Mouse (Mus musculus): ENCODE data around the gene Pdlim1.

- TF ChIP-seq POLR2AphosphoS5 (IDR thresholded peaks at IDR 0.05; ENCODE audit: insufficient replicate concordance, low read depth, low read length), result no peak
- no peak for TF ChIP-seq CTCF (IDR thresholded peaks at IDR 0.05; ENCODE audit: low read depth, low read length)
- TF ChIP-seq GATA1 (IDR thresholded peaks at IDR 0.05; ENCODE audit: borderline replicate concordance, low read length), result no peak
- no peak for TF ChIP-seq GATA2 (IDR thresholded peaks at IDR 0.05; ENCODE audit: borderline replicate concordance, low read depth, low read length)
These were observed 18.6 kb upstream of the Pdlim1 start for GRCm38 (mm10) chr19:40290099-40290724.

Measured in G1E (cell line).